Mouse (Mus musculus): ENCODE measurements at regions not wholly inside any gene's neighbourhood (a gene's known extent, or its start where the extent isn't known, plus 50 kb on each side); places are given as distances from the start of the nearest gene placed in this dataset.

GRCm38 (mm10) chr3:149227556-149227955 lies 237.2 kb upstream of the Adgrl2 start:
- TF ChIP-seq CTCF (IDR thresholded peaks at IDR 0.05; ENCODE audit: low read depth, low read length) (no peak), POLR2A (IDR thresholded peaks at IDR 0.05; ENCODE audit: insufficient read depth, low read length) (no peak)
